Mouse (Mus musculus) neural tube, embryonic 13.5 days (tissue): Measurements from ENCODE around the gene Lin52. TPM values are rescaled to one million over a fixed set of nuclear protein-coding genes. Genes with fewer than 3 reads are reported as not detected.

ENCODE experiments used
- ATAC-seq: fragments of 200-750 bp; cut with Nextera tagmentation; 2 replicates; pipeline ENCODE4 v1.8.0; 2017; ENCODE audit warnings: low read depth, mild to moderate bottlenecking, moderate TSS enrichment, moderate library complexity
- H3K27ac ChIP-seq: fragments of 300-500 bp; sonication (generic); replicated peaks from 2 replicates; pipeline ENCODE4 v1.5.1; 2015; ENCODE audit warnings: moderate library complexity, mild to moderate bottlenecking, inconsistent platforms
- H3K27me3 ChIP-seq: fragments of 300-500 bp; sonication (generic); 2 replicates; pipeline ENCODE4 v1.6.1; 2015; ENCODE audit warnings: mild to moderate bottlenecking, inconsistent platforms
- H3K36me3 ChIP-seq: fragments of 300-500 bp; sonication (generic); 2 replicates; pipeline ENCODE4 v1.6.1; 2015; ENCODE audit warnings: mild to moderate bottlenecking, inconsistent platforms
- H3K4me1 ChIP-seq: fragments of 300-500 bp; sonication (generic); replicated peaks from 2 replicates; pipeline ENCODE4 v1.6.1; 2015; ENCODE audit warnings: inconsistent platforms
- H3K4me2 ChIP-seq: fragments of 300-500 bp; sonication (generic); 2 replicates; pipeline ENCODE4 v1.6.1; 2015; ENCODE audit warnings: inconsistent platforms, mild to moderate bottlenecking, moderate library complexity
- H3K4me3 ChIP-seq: fragments of 300-500 bp; sonication (generic); 2 replicates; pipeline ENCODE4 v1.5.1; 2015; ENCODE audit warnings: mild to moderate bottlenecking, inconsistent platforms
- H3K9ac ChIP-seq: fragments of 300-500 bp; sonication (generic); 2 replicates; pipeline ENCODE4 v1.6.1; 2015; ENCODE audit warnings: moderate library complexity, mild to moderate bottlenecking, inconsistent platforms
- H3K9me3 ChIP-seq: fragments of 300-500 bp; sonication (generic); 2 replicates; pipeline ENCODE4 v1.6.1; 2016; ENCODE audit warnings: inconsistent platforms
- WGBS: fragments of 180-500 bp; shearing (Covaris S2); methylation state at CpG from one replicate; pipeline ENCODE4 v1.1.7; 2015; 5-methylcytosine and 5-hydroxymethylcytosine counted together
- polyA plus RNA-seq: library from polyadenylated mRNA; unstranded; fragments of >200 nt; fragmentation: Nextera tagmentation; extraction: Ambion mirVana; gene quantifications from 2 replicates; pipeline ENCODE4 v1.2.1, GENCODE M21; 2015

Lin52 gene
- polyA plus RNA-seq, 1 experiment from 2014 or later, result 31.7 TPM

DNA sequence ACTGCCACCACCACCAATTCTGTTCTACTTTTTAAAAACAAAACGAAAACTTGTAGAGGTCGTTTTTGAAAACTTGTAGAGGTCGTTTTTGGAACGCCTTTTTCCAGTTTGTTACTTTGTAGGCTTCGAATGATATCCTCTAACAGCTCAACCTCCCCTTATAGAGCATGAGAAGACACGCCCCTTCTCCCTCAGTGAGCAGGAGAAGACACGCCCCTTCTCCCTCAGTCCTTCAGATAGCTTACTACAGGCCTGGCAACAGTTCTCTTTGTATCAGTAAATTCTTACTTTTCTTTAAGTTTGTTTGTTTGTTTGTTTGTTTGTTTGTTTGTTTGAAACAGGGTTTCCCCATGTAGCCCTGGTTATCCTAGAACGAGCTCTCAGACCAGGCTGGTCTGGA is 104.0 kb downstream of the Lin52 start:
- Histone ChIP-seq H3K36me3 (no peaks in the 10 kb centered on the region), H3K27me3 (peaks cover 38% of the 10 kb centered on the region), H3K27ac (no peak overlapping the region), H3K9ac (no peak overlapping the region), H3K9me3 (no peaks in the 10 kb centered on the region), H3K4me2 (no peak overlapping the region), H3K4me3 (no peak overlapping the region), H3K4me1 (no peaks in the 10 kb centered on the region)
- no peak for ATAC-seq
- 56% methylated on average over 8 of the region's 8 CpGs for WGBS

DNA sequence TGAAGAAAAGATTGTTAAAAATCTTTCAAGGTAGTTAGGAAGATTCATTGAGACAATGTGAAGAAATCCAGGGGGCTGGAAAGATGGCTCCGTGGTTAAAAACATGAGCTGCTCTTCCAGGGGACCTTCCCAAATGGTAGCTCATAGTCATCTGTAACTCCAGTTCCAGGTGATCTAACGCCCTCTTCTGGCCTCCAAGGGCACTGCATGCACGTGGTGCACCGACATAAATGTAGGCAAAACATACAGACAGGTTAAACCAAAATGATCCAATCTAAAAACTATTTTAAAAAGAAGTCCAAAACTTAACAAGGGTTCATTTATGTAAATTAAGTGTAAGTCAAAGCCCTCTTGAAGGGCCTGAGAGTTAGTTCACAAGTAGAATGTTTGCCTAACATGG is 111.3 kb downstream of the Lin52 start:
- ATAC-seq, result no peak
- WGBS, result 50% methylated on average over 4 of the region's 4 CpGs
- peaks cover 47% of the 10 kb centered on the region for H3K27me3 ChIP-seq

GRCm38 (mm10) chr12:84567576-84567975 is 116.4 kb downstream of the Lin52 start:
- 74% methylated on average over 6 of the region's 6 CpGs for WGBS
- Histone ChIP-seq H3K4me2 (no peak overlapping the region), H3K4me3 (no peak overlapping the region), H3K4me1 (peaks cover 21% of the 10 kb centered on the region), H3K27me3 (peaks cover 93% of the 10 kb centered on the region), H3K36me3 (no peaks in the 10 kb centered on the region), H3K9me3 (no peaks in the 10 kb centered on the region), H3K9ac (no peak overlapping the region), H3K27ac (no peak overlapping the region)
- ATAC-seq, result no peak

More for the DNA sequence above, 111.3 kb downstream of the Lin52 start:
- H3K9ac ChIP-seq, result no peak overlapping the region
- no peaks in the 10 kb centered on the region for H3K36me3 ChIP-seq
- no peaks in the 10 kb centered on the region for H3K9me3 ChIP-seq
- H3K27ac ChIP-seq, result no peak overlapping the region
- no peak overlapping the region for H3K4me3 ChIP-seq
- no peaks in the 10 kb centered on the region for H3K4me1 ChIP-seq
- H3K4me2 ChIP-seq, result no peak overlapping the region

DNA sequence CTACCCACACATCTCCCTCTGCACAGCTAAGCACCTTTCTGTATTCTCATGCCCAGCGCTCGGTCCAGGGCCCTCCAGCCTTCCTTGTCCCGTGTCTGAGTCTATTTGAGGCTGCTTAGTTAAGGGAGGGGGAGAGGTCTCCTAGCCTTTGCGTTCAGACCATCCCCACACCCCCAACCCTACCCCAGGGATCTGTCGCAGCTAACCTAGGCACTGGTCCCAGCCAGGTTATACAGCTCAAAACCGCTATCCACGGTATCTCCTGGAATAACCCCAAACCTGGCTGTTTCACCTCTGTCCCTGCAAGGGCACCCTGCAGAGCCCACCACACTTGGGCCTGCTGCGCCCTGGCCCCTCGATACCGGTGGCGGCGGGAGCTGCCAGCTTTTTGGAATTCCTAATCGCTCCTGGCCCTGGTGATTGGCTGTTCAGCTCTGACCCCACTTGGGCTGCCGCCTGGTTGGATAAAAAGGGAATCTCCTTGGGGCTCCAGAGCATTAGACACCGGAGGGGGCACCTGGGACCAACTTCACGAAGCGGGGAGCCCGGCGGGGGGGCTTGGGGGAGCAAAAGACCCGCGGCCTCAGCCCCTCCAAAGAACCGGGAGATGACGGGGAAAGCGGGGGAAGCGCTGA is 118.2 kb downstream of the Lin52 start, which contains the start of gene Vsx2:
Vsx2 (plus strand) TSS at position 427 of the 635 bp plus-strand sequence.
- H3K4me2 ChIP-seq, result no peak within 1 kb of the TSS

GRCm38 (mm10) chr12:84569976-84570693 is 118.9 kb downstream of the Lin52 start:
- Histone ChIP-seq H3K4me1 (peaks cover 21% of the 10 kb centered on the region), H3K36me3 (no peaks in the 10 kb centered on the region), H3K9ac (no peak overlapping the region), H3K4me2 (no peak overlapping the region), H3K9me3 (no peaks in the 10 kb centered on the region), H3K4me3 (peak overlapping the region; percentile 18), H3K27ac (no peak overlapping the region), H3K27me3 (peaks cover 95% of the 10 kb centered on the region)
- 2% methylated on average over 40 of the region's 40 CpGs for WGBS
- no peak for ATAC-seq

More for the DNA sequence above, 118.2 kb downstream of the Lin52 start, which contains the start of gene Vsx2:
- Histone ChIP-seq H3K4me1 (peaks cover 21% of the 10 kb centered on the region), H3K9ac (no peak within 1 kb of the TSS), H3K9me3 (no peaks in the 10 kb centered on the region), H3K4me3 (peak within 1 kb of the TSS; percentile 18), H3K36me3 (no peaks in the 10 kb centered on the region), H3K27ac (0 out of 2 replicates have a peak within 1 kb of the TSS, but pooled peaks have one; percentile 23), H3K27me3 (peaks cover 94% of the 10 kb centered on the region)
- ATAC-seq, result 0 out of 2 replicates have a peak, but pooled peaks have one; percentile 5
- WGBS, result under 1% methylated on average over 25 of the region's 25 CpGs

DNA sequence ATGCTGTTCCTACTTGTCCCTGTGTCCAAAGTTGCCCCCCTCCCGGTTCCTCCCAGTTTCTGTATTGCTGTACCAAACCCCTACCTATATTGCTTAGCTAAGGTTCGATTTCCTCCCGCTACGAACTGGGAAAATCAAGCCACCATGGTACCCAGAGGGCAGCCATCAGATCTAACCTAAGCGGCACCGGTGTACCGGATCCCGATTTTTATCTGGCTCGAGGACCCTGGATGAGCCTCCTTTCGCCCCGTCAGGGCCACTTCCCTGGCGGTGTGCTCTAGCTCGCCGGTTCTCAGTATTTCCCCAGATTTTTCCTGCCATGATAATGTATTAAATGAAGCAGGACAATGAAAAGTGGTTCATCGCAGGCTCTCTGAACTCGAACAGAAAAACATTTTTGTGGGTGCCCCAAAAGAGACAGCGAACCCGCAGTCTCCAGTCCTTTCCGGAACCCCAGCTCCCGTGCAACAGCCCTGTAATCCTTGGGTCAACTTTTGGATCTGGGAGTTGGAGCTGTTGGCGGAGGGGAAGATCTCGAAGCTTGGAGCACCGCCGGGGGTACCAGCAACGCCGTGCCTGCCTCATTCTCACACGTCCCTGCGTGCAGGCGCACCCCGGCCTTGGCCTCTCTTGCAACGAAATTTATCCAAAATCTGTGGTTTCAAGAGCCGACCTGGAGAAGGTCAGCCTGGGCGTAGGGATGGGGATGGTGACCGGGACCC is 119.6 kb downstream of the Lin52 start:
- ATAC-seq, result no peak
- 1% methylated on average over 34 of the region's 34 CpGs for WGBS
- Histone ChIP-seq H3K27me3 (peaks cover 99% of the 10 kb centered on the region), H3K27ac (0 out of 2 replicates have a peak overlapping the region, but pooled peaks have one; percentile 23), H3K9ac (peak overlapping the region; percentile 41; the same call in 1 of the 2 replicates), H3K4me1 (peaks cover 21% of the 10 kb centered on the region), H3K4me3 (peak overlapping the region; percentile 18), H3K4me2 (no peak overlapping the region), H3K36me3 (no peaks in the 10 kb centered on the region), H3K9me3 (no peaks in the 10 kb centered on the region)

DNA sequence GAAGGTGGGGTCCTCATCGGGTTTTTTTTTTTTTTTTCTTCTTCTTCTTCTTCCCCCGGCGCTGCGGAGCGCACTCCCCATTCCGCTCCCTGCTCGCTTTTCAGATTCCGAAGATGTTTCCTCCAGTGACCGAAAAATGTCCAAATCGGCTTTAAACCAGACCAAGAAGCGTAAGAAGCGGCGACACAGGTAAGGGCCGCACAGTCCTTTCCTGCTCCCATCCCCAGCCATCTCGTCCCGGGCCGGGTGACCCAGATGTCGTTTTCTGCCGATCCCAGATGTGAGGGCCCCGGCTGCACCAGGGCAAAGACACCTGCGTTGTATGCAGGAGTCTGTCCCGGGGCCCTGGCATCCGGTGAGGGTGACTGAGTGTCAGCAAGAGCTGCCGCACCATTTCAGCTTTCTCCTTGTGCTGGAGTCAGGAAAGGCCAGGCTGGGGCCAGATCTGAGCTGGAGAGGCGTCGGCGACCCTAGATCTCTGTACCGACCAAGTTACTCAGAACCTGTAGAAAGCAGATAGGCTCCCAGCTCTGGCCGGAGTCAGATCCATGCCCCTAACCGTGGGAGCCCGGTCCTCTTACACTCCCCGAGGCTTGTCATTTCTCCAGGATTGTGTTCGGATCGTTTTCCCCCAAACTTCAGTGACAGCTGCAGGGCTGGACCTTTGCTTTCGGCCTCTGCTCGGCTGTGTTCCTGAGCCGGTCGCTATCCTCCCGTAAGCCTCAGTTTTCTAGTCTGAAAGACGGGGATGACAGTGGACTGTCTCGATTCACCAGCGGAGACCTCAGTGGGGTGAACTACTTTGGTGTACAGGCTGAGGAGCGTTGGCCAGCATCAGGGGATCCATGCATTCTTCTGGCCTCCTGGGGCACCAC is 120.5 kb downstream of the Lin52 start:
- H3K9ac ChIP-seq, result no peak overlapping the region
- no peak overlapping the region for H3K27ac ChIP-seq
- 2% methylated on average over 43 of the region's 43 CpGs for WGBS
- H3K4me3 ChIP-seq, result peak overlapping the region; percentile 18
- no peak for ATAC-seq
- H3K9me3 ChIP-seq, result no peaks in the 10 kb centered on the region
- peaks cover 99% of the 10 kb centered on the region for H3K27me3 ChIP-seq
- peaks cover 21% of the 10 kb centered on the region for H3K4me1 ChIP-seq
- H3K36me3 ChIP-seq, result no peaks in the 10 kb centered on the region
- peak overlapping the region; percentile 9; the same call in 1 of the 2 replicates for H3K4me2 ChIP-seq

GRCm38 (mm10) chr12:84572341-84572720 is 121.1 kb downstream of the Lin52 start:
- peak overlapping the region; percentile 18 for H3K4me3 ChIP-seq
- no peak overlapping the region for H3K27ac ChIP-seq
- H3K4me1 ChIP-seq, result peaks cover 21% of the 10 kb centered on the region
- WGBS, result 1% methylated on average over 7 of the region's 7 CpGs
- no peak overlapping the region for H3K4me2 ChIP-seq
- H3K9me3 ChIP-seq, result no peaks in the 10 kb centered on the region
- H3K36me3 ChIP-seq, result no peaks in the 10 kb centered on the region
- H3K27me3 ChIP-seq, result peaks cover 99% of the 10 kb centered on the region
- H3K9ac ChIP-seq, result no peak overlapping the region
- ATAC-seq, result no peak

GRCm38 (mm10) chr12:84573094-84573493 is 121.9 kb downstream of the Lin52 start:
- peaks cover 99% of the 10 kb centered on the region for H3K27me3 ChIP-seq
- H3K4me2 ChIP-seq, result peak overlapping the region; percentile 4; the same call in 1 of the 2 replicates
- no peak overlapping the region for H3K9ac ChIP-seq
- 9% methylated on average over 7 of the region's 7 CpGs for WGBS
- peaks cover 21% of the 10 kb centered on the region for H3K4me1 ChIP-seq
- no peaks in the 10 kb centered on the region for H3K9me3 ChIP-seq
- H3K36me3 ChIP-seq, result no peaks in the 10 kb centered on the region
- no peak overlapping the region for H3K4me3 ChIP-seq
- H3K27ac ChIP-seq, result no peak overlapping the region
- no peak for ATAC-seq

DNA sequence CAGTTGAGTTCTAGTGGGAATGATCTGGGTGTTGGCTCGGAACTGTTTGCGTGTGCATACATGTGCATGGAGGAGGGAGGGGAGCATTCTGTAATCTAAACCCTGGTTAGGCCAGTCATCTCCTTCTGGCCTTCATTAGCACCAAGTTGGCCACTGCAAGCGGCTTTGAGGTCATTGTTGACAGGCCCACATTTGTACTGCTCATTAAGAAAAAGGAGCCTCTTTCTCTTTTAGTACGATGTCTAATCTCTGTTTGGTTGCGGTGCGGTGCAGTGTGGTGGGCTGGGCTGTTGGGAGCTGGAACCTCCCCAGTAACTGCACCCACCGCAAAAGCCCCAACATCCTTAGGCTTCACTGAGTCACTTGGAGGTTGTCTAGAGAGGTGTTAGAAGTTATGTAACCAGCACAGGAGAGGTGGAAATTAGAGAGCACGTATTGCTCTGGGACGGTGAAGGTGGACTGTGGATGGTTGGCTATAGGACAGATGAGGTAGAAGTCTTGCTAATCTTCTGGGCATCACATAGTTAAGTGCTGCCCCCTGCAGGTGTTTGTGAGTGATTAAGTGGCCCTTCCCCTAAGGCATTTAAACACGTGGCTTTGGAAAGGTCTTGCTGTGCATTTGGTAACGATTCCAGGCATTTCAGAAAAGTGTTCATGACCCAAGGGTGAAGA is 126.7 kb downstream of the Lin52 start:
- no peaks in the 10 kb centered on the region for H3K9me3 ChIP-seq
- ATAC-seq, result no peak
- no peak overlapping the region for H3K4me2 ChIP-seq
- 74% methylated on average over 11 of the region's 11 CpGs for WGBS
- no peaks in the 10 kb centered on the region for H3K4me1 ChIP-seq
- no peak overlapping the region for H3K9ac ChIP-seq
- no peak overlapping the region for H3K27ac ChIP-seq
- no peaks in the 10 kb centered on the region for H3K36me3 ChIP-seq
- H3K27me3 ChIP-seq, result peaks cover 59% of the 10 kb centered on the region
- no peak overlapping the region for H3K4me3 ChIP-seq

- Histone ChIP-seq H3K27ac (no peak overlapping the region), H3K27me3 (peaks cover 54% of the 10 kb centered on the region), H3K9ac (no peak overlapping the region), H3K4me3 (no peak overlapping the region), H3K4me1 (no peaks in the 10 kb centered on the region), H3K4me2 (no peak overlapping the region), H3K36me3 (no peaks in the 10 kb centered on the region), H3K9me3 (no peaks in the 10 kb centered on the region)
- no peak for ATAC-seq
- 32% methylated on average over 5 of the region's 5 CpGs for WGBS
These were observed 127.2 kb downstream of the Lin52 start for GRCm38 (mm10) chr12:84578440-84578770.
